Mouse (Mus musculus): ENCODE results near the gene Hoxa3. TPM values are rescaled to one million over a fixed set of nuclear protein-coding genes. Genes with fewer than 3 reads are reported as not detected.
A peak's percentile ranks its signal among the peaks of the same experiment; 100 is the strongest.

Hoxa3 gene
- polyA plus RNA-seq, 1 experiment from 2014 or later: 21.1 TPM

- H3K4me2 ChIP-seq (replicated peaks): peak overlapping the region; percentile 99
- peak overlapping the region; percentile 78 for H3K4me3 ChIP-seq
- H3K27me3 ChIP-seq (replicated peaks): no peaks in the 10 kb centered on the region
- peaks cover 92% of the 10 kb centered on the region for H3K4me1 ChIP-seq
- H3K9me3 ChIP-seq: no peaks in the 10 kb centered on the region
- no peak for ATAC-seq (ENCODE audit: low FRiP score, low read depth)
- H3K27ac ChIP-seq: peak overlapping the region; percentile 100
- H3K36me3 ChIP-seq: peaks cover 14% of the 10 kb centered on the region
- 3% methylated on average over 11 of the region's 11 CpGs for WGBS
- peak overlapping the region; percentile 93 for H3K9ac ChIP-seq
These were observed 32.9 kb downstream of the Hoxa3 start for GRCm38 (mm10) chr6:52180213-52180710.

GRCm38 (mm10) chr6:52179690-52180089, 33.4 kb downstream of the Hoxa3 start:
- no peaks in the 10 kb centered on the region for H3K9me3 ChIP-seq
- peak overlapping the region; percentile 99 for H3K4me2 ChIP-seq (replicated peaks)
- peaks cover 14% of the 10 kb centered on the region for H3K36me3 ChIP-seq
- peaks cover 91% of the 10 kb centered on the region for H3K4me1 ChIP-seq
- no peaks in the 10 kb centered on the region for H3K27me3 ChIP-seq (replicated peaks)
- peak overlapping the region; percentile 100 for H3K27ac ChIP-seq
- WGBS: 2% methylated on average over 10 of the region's 10 CpGs
- ATAC-seq (ENCODE audit: low FRiP score, low read depth): no peak
- H3K9ac ChIP-seq: peak overlapping the region; percentile 93
- peak overlapping the region; percentile 78 for H3K4me3 ChIP-seq

GRCm38 (mm10) chr6:52178918-52179665, 34.0 kb downstream of the Hoxa3 start:
- Histone ChIP-seq H3K27me3 (replicated peaks) (no peaks in the 10 kb centered on the region), H3K4me2 (replicated peaks) (peak overlapping the region; percentile 99), H3K27ac (peak overlapping the region; percentile 100), H3K9me3 (no peaks in the 10 kb centered on the region), H3K4me3 (peak overlapping the region; percentile 78), H3K36me3 (peaks cover 14% of the 10 kb centered on the region), H3K9ac (peak overlapping the region; percentile 93), H3K4me1 (peaks cover 88% of the 10 kb centered on the region)
- WGBS: under 1% methylated on average over 4 of the region's 4 CpGs
- no peak for ATAC-seq (ENCODE audit: low FRiP score, low read depth)

- H3K4me2 ChIP-seq (replicated peaks): peak overlapping the region; percentile 99
- 3% methylated on average over 9 of the region's 9 CpGs for whole genome bisulfite sequencing
- H3K27me3 ChIP-seq (replicated peaks): no peaks in the 10 kb centered on the region
- peak overlapping the region; percentile 93 for H3K9ac ChIP-seq
- ATAC-seq (ENCODE audit: low FRiP score, low read depth): no peak
- H3K9me3 ChIP-seq: no peaks in the 10 kb centered on the region
- H3K27ac ChIP-seq: peak overlapping the region; percentile 100
- H3K36me3 ChIP-seq: peaks cover 14% of the 10 kb centered on the region
- H3K4me3 ChIP-seq: peak overlapping the region; percentile 78
- H3K4me1 ChIP-seq: peaks cover 85% of the 10 kb centered on the region
These were observed 35.3 kb downstream of the Hoxa3 start for GRCm38 (mm10) chr6:52177806-52178205.

GRCm38 (mm10) chr6:52177061-52177735, 35.9 kb downstream of the Hoxa3 start, which contains the start of gene 5730596B20Rik:
Gene 5730596B20Rik, plus strand, starts transcription at chr6:52177498.
- Histone ChIP-seq H3K27me3 (replicated peaks) (no peaks in the 10 kb centered on the region), H3K36me3 (peaks cover 15% of the 10 kb centered on the region), H3K4me3 (peak within 1 kb of the TSS; percentile 78), H3K9me3 (no peaks in the 10 kb centered on the region), H3K27ac (peak within 1 kb of the TSS; percentile 100), H3K4me1 (peaks cover 83% of the 10 kb centered on the region), H3K4me2 (replicated peaks) (peak within 1 kb of the TSS; percentile 99), H3K9ac (peak within 1 kb of the TSS; percentile 93)
- peak; percentile 38 for ATAC-seq (ENCODE audit: low FRiP score, low read depth)
- under 1% methylated on average over 36 of the region's 36 CpGs for WGBS

- H3K27me3 ChIP-seq (replicated peaks): no peaks in the 10 kb centered on the region
- H3K27ac ChIP-seq: peak overlapping the region; percentile 100
- WGBS: under 1% methylated on average over 6 of the region's 6 CpGs
- peaks cover 13% of the 10 kb centered on the region; the same call in 1 of the 2 replicates for H3K36me3 ChIP-seq
- H3K4me1 ChIP-seq: peaks cover 83% of the 10 kb centered on the region
- peak overlapping the region; percentile 93 for H3K9ac ChIP-seq
- H3K4me2 ChIP-seq (replicated peaks): peak overlapping the region; percentile 99
- H3K9me3 ChIP-seq: no peaks in the 10 kb centered on the region
- H3K4me3 ChIP-seq: peak overlapping the region; percentile 78
- ATAC-seq (ENCODE audit: low FRiP score, low read depth): no peak
These were observed 36.7 kb downstream of the Hoxa3 start for GRCm38 (mm10) chr6:52176391-52176790.

- peak overlapping the region; percentile 100 for H3K27ac ChIP-seq
These were observed 37.3 kb downstream of the Hoxa3 start for GRCm38 (mm10) chr6:52175864-52176263.

GRCm38 (mm10) chr6:52174968-52175751, 38.0 kb downstream of the Hoxa3 start:
- Histone ChIP-seq H3K9ac (peak overlapping the region; percentile 93), H3K4me2 (replicated peaks) (peak overlapping the region; percentile 99), H3K4me1 (peaks cover 83% of the 10 kb centered on the region), H3K4me3 (peak overlapping the region; percentile 78), H3K27me3 (replicated peaks) (no peaks in the 10 kb centered on the region), H3K9me3 (no peaks in the 10 kb centered on the region), H3K36me3 (peaks cover 12% of the 10 kb centered on the region), H3K27ac (peak overlapping the region; percentile 100)
- WGBS: under 1% methylated on average over 41 of the region's 41 CpGs
- ATAC-seq (ENCODE audit: low FRiP score, low read depth): peak; percentile 62

More at GRCm38 (mm10) chr6:52175864-52176263, 37.3 kb downstream of the Hoxa3 start:
- peak overlapping the region; percentile 99 for H3K4me2 ChIP-seq (replicated peaks)
- peaks cover 83% of the 10 kb centered on the region for H3K4me1 ChIP-seq
- H3K27me3 ChIP-seq (replicated peaks): no peaks in the 10 kb centered on the region
- H3K9ac ChIP-seq: peak overlapping the region; percentile 93
- H3K36me3 ChIP-seq: peaks cover 7% of the 10 kb centered on the region; the same call in 1 of the 2 replicates
- peak overlapping the region; percentile 78 for H3K4me3 ChIP-seq
- ATAC-seq (ENCODE audit: low FRiP score, low read depth): peak; percentile 55
- H3K9me3 ChIP-seq: no peaks in the 10 kb centered on the region
- 3% methylated on average over 22 of the region's 35 CpGs for whole genome bisulfite sequencing

- ATAC-seq (ENCODE audit: low FRiP score, low read depth): no peak
- H3K9ac ChIP-seq: peak overlapping the region; percentile 99
These were observed 39.5 kb downstream of the Hoxa3 start for GRCm38 (mm10) chr6:52173648-52174047.

GRCm38 (mm10) chr6:52172501-52172900, 40.6 kb downstream of the Hoxa3 start:
- ATAC-seq (ENCODE audit: low FRiP score, low read depth): peak; percentile 55
- no peaks in the 10 kb centered on the region for H3K27me3 ChIP-seq (replicated peaks)

More at GRCm38 (mm10) chr6:52173648-52174047, 39.5 kb downstream of the Hoxa3 start:
- Histone ChIP-seq H3K27me3 (replicated peaks) (no peaks in the 10 kb centered on the region), H3K9me3 (no peaks in the 10 kb centered on the region), H3K4me3 (peak overlapping the region; percentile 32), H3K36me3 (peaks cover 20% of the 10 kb centered on the region), H3K4me1 (peaks cover 79% of the 10 kb centered on the region), H3K4me2 (replicated peaks) (peak overlapping the region; percentile 99), H3K27ac (no peak overlapping the region; the same call in 1 of the 2 replicates)
- WGBS: 1% methylated on average over 4 of the region's 4 CpGs

GRCm38 (mm10) chr6:52171938-52172337, 41.2 kb downstream of the Hoxa3 start:
- peaks cover 21% of the 10 kb centered on the region for H3K36me3 ChIP-seq
- H3K4me3 ChIP-seq: peak overlapping the region; percentile 32
- no peak for ATAC-seq (ENCODE audit: low FRiP score, low read depth)
- peak overlapping the region; percentile 99 for H3K9ac ChIP-seq
- peak overlapping the region; percentile 96 for H3K27ac ChIP-seq
- WGBS: 7% methylated on average over 7 of the region's 7 CpGs
- H3K27me3 ChIP-seq (replicated peaks): no peaks in the 10 kb centered on the region
- no peaks in the 10 kb centered on the region for H3K9me3 ChIP-seq
- peaks cover 81% of the 10 kb centered on the region for H3K4me1 ChIP-seq
- H3K4me2 ChIP-seq (replicated peaks): peak overlapping the region; percentile 99

More at GRCm38 (mm10) chr6:52172501-52172900, 40.6 kb downstream of the Hoxa3 start:
- H3K9ac ChIP-seq: peak overlapping the region; percentile 99
- peaks cover 80% of the 10 kb centered on the region for H3K4me1 ChIP-seq
- under 1% methylated on average over 35 of the region's 35 CpGs for WGBS
- H3K4me3 ChIP-seq: peak overlapping the region; percentile 32
- peak overlapping the region; percentile 99 for H3K4me2 ChIP-seq (replicated peaks)
- no peaks in the 10 kb centered on the region for H3K9me3 ChIP-seq
- H3K27ac ChIP-seq: peak overlapping the region; percentile 96
- peaks cover 21% of the 10 kb centered on the region for H3K36me3 ChIP-seq
